Mouse (Mus musculus) mouse embryonic stem cell (cell line): ENCODE data around the gene Itgb3.

Source experiments
- in situ Hi-C, 2 experiments: fragments of 300-500 bp; cut with MboI; formaldehyde crosslinking; loops; 1 replicate in 1 of 2; 3 replicates in 1 of 2; pipeline ENCODE4 v1.14.3; 2019 to 2020; ENCODE audit warnings: low sequenced_read_pairs in 2 of 2, low pct_unique_long_range_greater_than_20kb in 1 of 2, mixed read lengths in 1 of 2; ENCODE audit not compliant: unreplicated experiment in 1 of 2

Gene Itgb3

DNA sequence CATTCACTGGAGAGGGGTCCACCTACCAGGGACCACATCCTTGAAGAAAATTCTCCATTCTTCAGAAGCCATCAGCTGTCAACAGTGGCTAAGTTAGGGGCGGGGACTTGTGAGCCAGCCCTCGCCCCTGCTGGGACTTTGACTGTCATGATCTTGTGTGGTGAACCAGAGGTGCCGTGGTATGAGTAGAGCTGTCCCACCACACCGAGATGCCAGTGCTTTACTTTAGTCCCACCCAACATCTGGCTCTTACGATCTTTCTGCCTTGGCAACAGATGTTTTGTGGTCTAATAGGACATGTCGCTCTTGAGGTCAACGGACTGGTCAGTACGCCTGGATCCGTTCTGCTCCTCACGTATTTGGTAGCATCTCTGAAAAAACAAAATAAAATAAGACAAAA is 5.8 kb downstream of the Itgb3 start:
- in situ Hi-C loops = no loop called here

DNA sequence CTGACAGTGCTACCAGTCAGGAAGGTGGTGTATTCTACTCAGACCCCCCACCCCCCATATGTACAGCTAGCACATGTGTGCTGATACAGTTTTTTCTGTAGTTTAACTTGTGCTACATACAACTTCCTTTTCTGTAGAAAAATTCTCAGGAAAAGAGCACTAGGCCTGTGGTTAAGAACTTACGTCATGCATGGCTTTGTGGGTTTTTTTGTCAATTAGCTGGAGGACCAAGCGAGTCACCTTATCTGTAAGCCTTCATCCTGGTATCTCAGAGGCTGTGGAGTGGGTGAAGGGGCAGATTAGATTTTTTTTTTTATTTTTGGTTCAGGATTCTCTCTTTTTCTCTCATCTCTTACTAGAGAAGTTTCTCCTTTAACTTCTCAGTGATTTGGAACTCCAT is 6.3 kb downstream of the Itgb3 start:
- in situ Hi-C loops = no loop called here

GRCm38 (mm10) chr11:104616182-104616581 is 8.4 kb downstream of the Itgb3 start:
- in situ Hi-C loops = no loop called here

- in situ Hi-C loops = no loop called here
These were observed 10.9 kb downstream of the Itgb3 start for GRCm38 (mm10) chr11:104618638-104619076.

DNA sequence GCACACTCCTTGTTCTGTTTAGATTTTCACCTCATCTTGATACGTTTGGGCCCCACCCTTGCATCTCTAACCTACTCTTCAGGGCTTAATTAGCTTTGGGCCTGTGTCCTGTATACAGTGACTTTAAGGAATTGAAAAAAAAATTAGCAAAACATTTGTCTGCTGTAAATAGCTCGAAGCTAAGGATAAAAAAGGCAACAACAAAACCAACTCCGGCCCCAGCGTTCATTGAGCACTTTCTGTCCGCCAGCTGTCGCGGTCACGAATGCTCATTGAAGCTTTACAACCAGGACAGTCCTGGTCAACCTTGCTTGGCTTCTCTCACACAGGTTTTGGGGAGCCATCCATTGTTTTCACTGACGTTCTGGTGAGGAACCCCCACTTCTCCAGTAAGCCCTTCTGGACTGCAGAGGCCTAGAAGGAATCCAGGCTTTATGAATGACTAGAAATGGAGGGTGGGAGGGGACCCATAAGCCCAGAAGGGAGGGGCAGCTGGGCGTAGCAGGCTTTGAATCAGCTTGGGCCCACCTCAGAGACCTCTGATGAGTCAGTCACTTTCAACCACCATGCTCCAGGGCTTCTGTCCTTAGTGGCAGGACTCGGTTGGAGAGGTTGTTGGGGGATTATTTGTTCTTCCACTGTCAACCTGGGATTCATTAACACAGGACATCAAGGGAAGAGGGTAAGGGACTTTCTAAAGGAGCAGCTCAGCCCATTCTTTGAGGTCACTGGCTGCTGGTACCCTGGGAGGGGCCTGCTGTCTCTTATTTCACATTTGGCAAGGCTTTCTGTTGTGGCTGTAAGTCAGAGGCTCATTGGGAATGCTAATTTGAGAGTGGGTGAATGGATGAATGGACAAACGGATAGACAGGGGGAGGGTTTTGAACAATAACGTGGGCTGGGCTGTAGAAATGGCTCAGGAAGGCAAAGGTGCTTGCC is 11.6 kb downstream of the Itgb3 start:
- in situ Hi-C loops = no loop called here

- in situ Hi-C loops = no loop called here
These were observed 14.5 kb downstream of the Itgb3 start for GRCm38 (mm10) chr11:104622040-104622962.

- in situ Hi-C loops = no loop called here
These were observed 17.1 kb downstream of the Itgb3 start for GRCm38 (mm10) chr11:104624791-104625391.

GRCm38 (mm10) chr11:104625453-104626402 is 17.9 kb downstream of the Itgb3 start:
- in situ Hi-C loops = no loop called here

- in situ Hi-C loops = no loop called here
These were observed 18.8 kb downstream of the Itgb3 start for GRCm38 (mm10) chr11:104626635-104627034.

DNA sequence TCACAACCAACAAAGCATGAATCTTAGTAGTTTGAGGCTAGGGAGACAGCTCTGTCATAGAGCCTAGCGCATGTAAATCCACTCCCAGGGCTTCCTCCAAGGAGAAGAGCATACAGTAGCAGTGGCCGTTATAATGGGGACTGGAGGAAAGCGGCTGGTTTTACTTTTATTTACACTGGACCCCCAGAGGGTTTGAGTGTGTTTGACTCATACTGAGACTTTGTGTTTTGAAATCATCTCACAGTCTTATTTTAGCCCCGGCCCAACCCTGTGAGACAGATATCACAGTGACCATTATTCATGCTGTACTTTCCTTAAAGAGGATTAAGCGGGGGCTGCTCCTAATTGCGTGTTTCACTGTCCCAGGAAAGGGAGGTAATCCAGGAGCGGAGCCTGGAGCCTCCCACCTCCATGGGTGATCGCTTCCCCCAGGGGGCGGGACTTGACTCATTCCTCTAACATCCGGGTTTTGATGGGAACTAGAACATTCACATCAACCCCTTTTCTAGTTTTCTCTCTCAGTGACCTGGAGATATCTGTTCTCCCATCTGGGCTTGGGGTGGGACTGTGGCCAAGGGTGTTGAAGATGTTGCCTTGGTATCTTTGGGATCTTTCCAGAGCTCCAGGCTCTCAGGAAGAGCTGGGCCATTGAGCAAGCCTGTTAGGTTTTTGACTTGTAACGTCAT is 20.0 kb downstream of the Itgb3 start:
- in situ Hi-C loops = no loop called here

DNA sequence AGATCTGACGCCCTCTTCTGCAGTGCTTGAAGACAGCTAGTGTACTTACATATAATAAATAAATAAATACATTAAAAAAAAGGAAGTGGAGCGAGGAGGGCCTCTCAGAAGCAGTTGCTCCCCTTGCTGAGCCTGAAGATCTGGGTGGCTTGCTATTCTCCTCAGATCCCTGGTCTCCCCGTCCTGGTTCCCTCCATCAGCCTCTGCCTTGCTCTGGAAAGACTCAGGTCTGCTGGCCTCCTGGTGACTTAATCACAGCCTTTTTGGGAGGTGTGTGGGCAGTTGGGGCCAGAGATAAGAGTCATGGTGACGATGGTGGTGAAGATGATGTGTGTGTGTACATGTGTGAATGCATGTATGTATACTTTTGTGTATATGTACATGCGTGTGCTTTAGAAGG is 20.8 kb downstream of the Itgb3 start:
- in situ Hi-C loops = no loop called here

GRCm38 (mm10) chr11:104630185-104630835 is 22.5 kb downstream of the Itgb3 start:
- in situ Hi-C loops = no loop called here

- in situ Hi-C loops = no loop called here
These were observed 23.5 kb downstream of the Itgb3 start for GRCm38 (mm10) chr11:104631306-104631705.

DNA sequence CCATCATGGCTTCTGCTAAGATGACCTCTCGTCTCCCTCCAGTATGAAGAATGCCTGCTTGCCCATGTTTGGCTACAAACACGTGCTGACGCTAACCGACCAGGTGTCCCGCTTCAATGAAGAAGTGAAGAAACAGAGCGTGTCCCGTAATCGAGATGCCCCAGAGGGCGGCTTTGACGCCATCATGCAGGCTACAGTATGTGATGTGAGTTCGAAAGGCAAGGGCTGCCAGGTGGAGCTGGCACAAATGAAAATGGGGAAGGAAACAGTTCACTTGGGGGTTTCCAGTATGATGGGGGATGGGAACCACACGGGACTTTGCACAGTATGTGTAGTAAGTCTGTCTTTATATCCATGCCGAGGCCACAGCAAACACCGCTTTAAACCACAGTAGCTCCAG is 29.2 kb downstream of the Itgb3 start:
- in situ Hi-C loops = no loop called here

- in situ Hi-C loops = no loop called here
These were observed 30.2 kb downstream of the Itgb3 start for GRCm38 (mm10) chr11:104638006-104638405.

- in situ Hi-C loops = no loop called here
These were observed 31.1 kb downstream of the Itgb3 start for GRCm38 (mm10) chr11:104638906-104639305.

DNA sequence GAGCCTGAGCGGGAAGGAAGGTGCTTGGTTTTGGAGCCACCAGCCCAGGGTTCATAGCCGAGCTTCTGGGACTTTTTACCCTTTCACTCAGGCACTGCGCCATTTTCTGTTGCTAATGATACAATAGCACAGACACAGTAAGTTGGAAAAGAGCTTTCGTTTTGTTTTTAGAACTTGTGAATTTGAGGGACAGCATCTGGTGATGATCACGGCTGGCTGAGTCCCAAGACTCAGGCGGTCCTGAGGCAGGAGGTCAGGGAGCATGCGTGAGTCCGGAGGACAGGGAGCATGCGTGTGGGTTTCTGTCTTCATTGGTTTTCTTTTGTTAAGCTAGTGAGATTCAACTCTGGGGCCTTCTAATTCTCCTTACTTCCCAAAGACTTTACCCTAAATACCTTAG is 31.8 kb downstream of the Itgb3 start:
- in situ Hi-C loops = no loop called here
